Mouse (Mus musculus) lung, postnatal 4 days (tissue): ENCODE results near the gene Gm5622.
A peak's percentile ranks its signal among the peaks of the same experiment; 100 is the strongest.
"Not testable (repeated sequence)": the region's sequence is repeated elsewhere in the genome, so short reads cannot be mapped to it uniquely, and the experiment has no call there.

Experiments used
- DNase-seq, 2 experiments: peaks; one replicate each; pipeline ENCODE4 v3.0.0; 2021

The Gm5622 gene

DNA sequence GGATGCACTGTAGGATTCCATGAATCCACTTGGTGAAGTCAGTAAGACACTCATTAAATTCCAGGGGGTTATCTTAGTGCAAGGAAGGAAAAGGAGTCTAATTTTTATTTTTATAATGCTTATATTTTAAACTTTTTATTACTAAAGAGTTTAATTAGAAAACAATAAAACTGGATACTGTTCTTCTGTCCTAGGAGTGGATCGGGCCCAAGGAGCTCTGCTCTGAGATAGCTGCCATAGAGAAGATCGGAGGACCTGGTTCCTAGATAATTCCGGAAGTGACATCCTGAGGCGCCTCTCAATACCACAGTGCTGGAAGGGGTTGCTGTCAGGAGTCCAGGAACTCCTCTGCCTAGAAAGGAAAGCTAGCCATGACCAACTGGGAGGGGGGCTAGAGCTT lies at the start of gene Gm5622:
Gm5622 (plus strand) TSS at position 301 of the 400 bp plus-strand sequence.
- no peak for DNase-seq

DNA sequence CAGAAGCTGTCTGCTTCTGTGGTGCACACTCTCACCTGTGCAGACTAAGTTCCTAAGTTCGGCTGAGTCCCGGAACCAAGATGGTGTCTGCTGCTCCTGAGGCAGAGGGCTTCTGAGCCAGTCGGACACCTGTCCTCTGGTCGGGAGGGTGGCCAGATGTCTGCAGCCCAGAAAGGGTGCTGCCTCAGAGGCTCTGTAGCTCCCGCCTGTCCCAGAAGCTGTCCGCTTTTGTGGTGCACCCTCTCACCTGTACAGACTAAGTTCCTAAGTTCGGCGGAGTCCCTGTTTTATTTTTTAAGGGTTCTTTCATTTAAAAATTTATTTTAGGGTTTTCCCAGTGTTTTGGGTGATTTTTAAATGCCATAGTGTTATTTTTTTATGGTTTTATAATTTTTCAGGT lies 45.2 kb upstream of the Gm5622 start:
- DNase-seq: no peak

DNA sequence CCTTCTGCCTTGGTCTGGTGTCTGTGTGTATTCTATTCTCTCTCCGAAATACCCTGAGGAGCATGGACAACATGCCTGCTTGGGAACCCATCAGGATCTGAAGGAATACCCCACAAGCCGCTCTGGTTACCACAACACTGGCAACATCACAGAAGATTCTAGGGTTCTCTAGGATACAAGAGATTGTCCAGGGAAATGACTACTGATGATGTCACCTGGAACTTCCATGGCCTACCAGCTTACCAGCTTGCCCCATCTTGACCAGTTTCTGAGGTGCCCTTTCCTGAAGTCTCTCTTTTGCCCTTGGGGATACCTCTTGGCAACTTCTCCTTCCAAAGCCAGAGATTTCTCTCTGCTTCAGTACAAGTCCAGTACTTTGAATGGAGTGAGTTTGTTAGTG lies 21.4 kb downstream of the Gm5622 start, which contains the start of gene Gm17175:
Gm17175 (minus strand) TSS at position 101 of the 400 bp plus-strand sequence.
- DNase-seq: not testable (repeated sequence)

DNA sequence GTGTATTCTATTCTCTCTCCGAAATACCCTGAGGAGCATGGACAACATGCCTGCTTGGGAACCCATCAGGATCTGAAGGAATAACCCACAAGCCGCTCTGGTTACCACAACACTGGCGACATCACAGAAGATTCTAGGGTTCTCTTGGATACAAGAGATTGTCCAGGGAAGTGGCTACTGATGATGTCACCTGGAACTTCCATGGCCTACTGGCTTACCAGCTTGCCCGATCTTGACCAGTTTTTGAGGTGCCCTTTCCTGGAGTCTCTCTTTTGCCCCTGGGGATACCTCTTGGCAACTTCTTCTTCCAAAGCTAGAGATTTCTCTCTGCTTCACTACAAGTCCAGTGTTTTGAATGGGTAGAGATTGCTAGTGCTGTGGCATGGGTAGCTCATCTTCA lies 39.4 kb downstream of the Gm5622 start, which contains the start of gene Gm17174:
Gm17174 (minus strand) TSS at position 101 of the 400 bp plus-strand sequence.
- DNase-seq: not testable (repeated sequence)

DNA sequence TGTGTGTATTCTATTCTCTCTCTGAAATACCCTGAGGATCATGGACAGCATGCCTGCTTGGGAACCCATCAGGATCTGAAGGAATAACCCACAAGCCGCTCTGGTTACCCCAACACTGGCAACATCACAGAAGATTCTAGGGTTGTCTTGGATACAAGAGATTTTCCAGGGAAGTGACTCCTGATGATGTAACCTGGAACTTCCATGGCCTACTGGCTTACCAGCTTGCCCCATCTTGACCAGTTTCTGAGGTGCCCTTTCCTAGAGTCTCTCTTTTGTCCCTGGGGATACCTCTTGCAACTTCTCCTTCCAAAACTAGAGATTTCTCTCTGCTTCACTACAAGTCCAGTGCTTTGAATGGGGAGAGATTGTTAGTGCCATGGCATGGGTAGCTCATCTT lies 58.6 kb downstream of the Gm5622 start, which contains the start of gene Gm17078:
Gm17078 (minus strand) TSS at position 101 of the 400 bp plus-strand sequence.
- DNase-seq: no peak

DNA sequence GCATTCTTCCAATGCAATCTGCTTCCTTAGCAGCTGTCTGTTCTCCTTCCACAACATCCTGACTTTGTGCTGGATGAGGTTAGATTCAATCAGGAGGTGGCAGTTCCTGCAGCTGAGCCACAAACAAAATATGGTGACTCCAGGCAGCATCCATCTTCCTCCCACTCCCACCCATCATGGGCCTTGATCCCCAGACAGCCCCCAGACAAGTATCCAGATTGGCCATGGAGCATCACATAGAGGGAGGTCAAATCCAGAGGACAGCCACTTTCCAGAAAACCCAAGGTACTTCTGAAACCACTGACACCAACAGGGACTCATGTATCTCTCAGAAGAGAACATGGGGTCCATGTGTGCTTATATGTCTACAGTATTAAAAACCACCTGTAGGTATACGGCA lies 79.8 kb downstream of the Gm5622 start:
- DNase-seq: peak; percentile 22 to 34

DNA sequence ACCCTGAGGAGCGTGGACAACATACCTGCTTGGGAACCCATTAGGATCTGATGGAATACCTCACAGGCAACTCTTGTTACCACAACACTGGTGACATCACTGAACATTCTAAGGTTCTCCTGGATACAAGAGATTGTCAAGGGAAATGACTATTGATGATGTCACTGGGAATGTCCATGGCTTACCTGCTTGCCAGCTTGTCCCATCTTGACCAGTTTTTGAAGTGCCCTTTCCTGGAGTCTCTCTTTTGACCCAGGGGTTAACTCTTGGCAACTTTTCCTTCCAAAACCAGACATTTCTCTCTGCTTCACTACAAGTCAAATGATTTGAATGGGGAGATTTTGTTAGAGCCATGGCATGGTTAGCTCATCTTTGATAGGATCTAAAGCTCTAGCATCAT lies 83.0 kb downstream of the Gm5622 start, which contains the start of gene Gm4181:
Gm4181 (minus strand) TSS at position 101 of the 400 bp plus-strand sequence.
- not testable (repeated sequence) for DNase-seq

DNA sequence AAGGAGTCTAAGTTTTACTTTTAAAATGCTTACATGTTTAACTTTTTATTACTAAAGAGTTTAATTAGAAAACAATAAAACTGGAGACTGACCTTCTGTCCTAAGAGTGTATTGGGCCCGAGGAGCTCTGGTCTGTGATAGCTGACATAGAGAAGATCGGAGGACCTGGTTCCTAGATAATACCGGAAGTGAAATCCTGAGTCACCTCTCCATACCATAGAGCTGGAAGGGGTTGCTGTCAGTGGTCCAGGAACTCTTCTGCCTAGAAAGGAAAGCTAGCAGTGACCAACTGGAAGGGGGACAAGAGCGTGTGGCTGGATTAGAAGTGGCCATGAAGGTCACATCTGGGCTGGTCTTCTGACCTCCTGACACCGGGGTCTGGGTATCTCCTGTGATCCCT lies 124.7 kb downstream of the Gm5622 start:
- DNase-seq: no peak

DNA sequence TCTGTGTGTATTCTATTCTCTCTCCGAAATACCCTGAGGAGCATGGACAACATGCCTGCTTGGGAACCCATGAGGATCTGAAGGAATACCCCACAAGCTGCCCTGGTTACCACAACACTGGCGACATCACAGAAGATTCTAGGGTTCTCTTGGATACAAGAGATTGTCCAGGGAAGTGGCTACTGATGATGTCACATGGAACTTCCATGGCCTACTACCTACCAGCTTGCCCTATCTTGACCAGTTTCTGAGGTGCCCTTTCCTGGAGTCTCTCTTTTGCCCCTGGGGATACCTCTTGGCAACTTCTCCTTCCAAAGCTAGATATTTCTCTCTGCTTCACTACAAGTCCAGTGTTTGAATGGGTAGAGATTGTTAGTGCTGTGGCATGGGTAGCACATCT lies 142.8 kb downstream of the Gm5622 start, which contains the start of gene Gm17079:
Gm17079 (minus strand) TSS at position 101 of the 400 bp plus-strand sequence.
- not testable (repeated sequence) for DNase-seq
